Mouse (Mus musculus) brain, adult 2 months (tissue): ENCODE results near the gene Slc34a1.

Experiments used
- DNase-seq: peaks from one replicate; pipeline ENCODE4 v3.0.0; 2011; ENCODE audit warnings: low read depth, low spot score

Gene Slc34a1

GRCm38 (mm10) chr13:55398088-55398487 lies at the start of gene Slc34a1:
Slc34a1 (plus strand) TSS chr13:55398187.
- DNase-seq: no peak

- DNase-seq: no peak
Measured at GRCm38 (mm10) chr13:55361145-55361544, 36.8 kb upstream of the Slc34a1 start.

GRCm38 (mm10) chr13:55361974-55362452 lies 36.0 kb upstream of the Slc34a1 start:
- peak; percentile 19 for DNase-seq

GRCm38 (mm10) chr13:55362453-55363060 lies 35.4 kb upstream of the Slc34a1 start, which contains the start of gene Lman2:
Lman2 (minus strand) TSS chr13:55362783.
- DNase-seq: peak; percentile 100

GRCm38 (mm10) chr13:55368401-55368800 lies 29.6 kb upstream of the Slc34a1 start:
- no peak for DNase-seq

- DNase-seq: peak; percentile 72
Measured at GRCm38 (mm10) chr13:55369531-55370114, 28.4 kb upstream of the Slc34a1 start, which contains the start of gene Rgs14. Rgs14 (plus strand) TSS chr13:55369732.

- DNase-seq: no peak
Measured at GRCm38 (mm10) chr13:55370234-55370633, 27.8 kb upstream of the Slc34a1 start.

GRCm38 (mm10) chr13:55371007-55371681 lies 26.8 kb upstream of the Slc34a1 start:
- peak; percentile 94 for DNase-seq

- DNase-seq: no peak
Measured at GRCm38 (mm10) chr13:55371740-55372139, 26.2 kb upstream of the Slc34a1 start.

GRCm38 (mm10) chr13:55374206-55374924 lies 23.6 kb upstream of the Slc34a1 start:
- DNase-seq: no peak

- DNase-seq: peak; percentile 47
Measured at GRCm38 (mm10) chr13:55375877-55376276, 22.1 kb upstream of the Slc34a1 start.

- no peak for DNase-seq
Measured at GRCm38 (mm10) chr13:55378907-55379580, 18.9 kb upstream of the Slc34a1 start.

- peak; percentile 89 for DNase-seq
Measured at GRCm38 (mm10) chr13:55381790-55382189, 16.2 kb upstream of the Slc34a1 start.

- DNase-seq: no peak
Measured at GRCm38 (mm10) chr13:55390644-55391043, 7.3 kb upstream of the Slc34a1 start.

GRCm38 (mm10) chr13:55391626-55392029 lies 6.4 kb upstream of the Slc34a1 start:
- DNase-seq: no peak

GRCm38 (mm10) chr13:55392933-55393332 lies 5.1 kb upstream of the Slc34a1 start:
- DNase-seq: no peak

- DNase-seq: no peak
Measured at GRCm38 (mm10) chr13:55399300-55400038, 1.5 kb downstream of the Slc34a1 start.

- DNase-seq: no peak
Measured at GRCm38 (mm10) chr13:55400039-55400346, 2.0 kb downstream of the Slc34a1 start.

- no peak for DNase-seq
Measured at GRCm38 (mm10) chr13:55403266-55403665, 5.3 kb downstream of the Slc34a1 start.

GRCm38 (mm10) chr13:55403935-55404852 lies 6.2 kb downstream of the Slc34a1 start:
- DNase-seq: peak; percentile 93
